Mouse (Mus musculus) erythroblast, embryonic 14.5 days (primary cell): ENCODE results near the gene Ube2d2b.

Experiments
- GATA1 ChIP-seq: IDR thresholded peaks from 2 replicates; pipeline ENCODE4 v1.6.1; 2012; ENCODE audit warnings: low read length, inconsistent platforms, mixed read lengths
- TAL1 ChIP-seq: IDR thresholded peaks from 3 replicates; pipeline ENCODE4 v1.6.1; 2012; ENCODE audit warnings: low read length, inconsistent platforms, mixed read lengths

GRCm38 (mm10) chr5:107848964-107849363 lies 19.1 kb downstream of the Ube2d2b start:
- TF ChIP-seq GATA1 (no peak), TAL1 (no peak)
